Mouse (Mus musculus) myocyte (in vitro differentiated cells): ENCODE data around the gene Pcbp3.

Experiments used
- CEBPB ChIP-seq: IDR thresholded peaks from 2 replicates; pipeline ENCODE4 v1.6.1; 2011; ENCODE audit warnings: mild to moderate bottlenecking, moderate library complexity; ENCODE audit not compliant: poor library complexity, insufficient read depth, severe bottlenecking
- REST ChIP-seq: IDR thresholded peaks from one replicate; pipeline ENCODE4 v1.6.1; 2011; ENCODE audit warnings: mild to moderate bottlenecking, control low read depth, moderate library complexity; ENCODE audit not compliant: insufficient read depth, insufficient read length

GRCm38 (mm10) chr10:76973797-76974436, 12.2 kb upstream of the Pcbp3 start:
- TF ChIP-seq REST, result no peak
- no peak for TF ChIP-seq CEBPB
